Mouse (Mus musculus) layer of hippocampus, postnatal 14 days (tissue): ENCODE data around the gene Clstn2. TPM values are rescaled to one million over a fixed set of nuclear protein-coding genes. Genes with fewer than 3 reads are reported as not detected.

Experiments
- DNase-seq, 2 experiments: peaks; one replicate each; pipeline ENCODE4 v3.0.0; 2021 to 2022; ENCODE audit warnings: low spot score in 2 of 2, mixed read lengths in 1 of 2
- long read RNA-seq, 2 experiments: library from polyadenylated mRNA; stranded (forward); transcript quantifications; one replicate each; pipeline ENCODE4 v2.0.0; 2021
- total RNA-seq, 2 experiments: library from RNA; stranded (reverse); gene quantifications; 2 replicates each; pipeline ENCODE4 v1.2.3; 2021

Gene Clstn2
- 100 to 1,000 TPM; 152 to 159 TPM for total RNA-seq
- long read RNA-seq, experiment 1, partial matches to known transcripts: 6 of 19 reads
- long read RNA-seq, experiment 1, other reads (novel, unspliced or antisense): 13 of 19 reads
- long read RNA-seq, experiment 2, partial matches to known transcripts: 17 of 37 reads
- long read RNA-seq, experiment 2, other reads (novel, unspliced or antisense): 20 of 37 reads

DNA sequence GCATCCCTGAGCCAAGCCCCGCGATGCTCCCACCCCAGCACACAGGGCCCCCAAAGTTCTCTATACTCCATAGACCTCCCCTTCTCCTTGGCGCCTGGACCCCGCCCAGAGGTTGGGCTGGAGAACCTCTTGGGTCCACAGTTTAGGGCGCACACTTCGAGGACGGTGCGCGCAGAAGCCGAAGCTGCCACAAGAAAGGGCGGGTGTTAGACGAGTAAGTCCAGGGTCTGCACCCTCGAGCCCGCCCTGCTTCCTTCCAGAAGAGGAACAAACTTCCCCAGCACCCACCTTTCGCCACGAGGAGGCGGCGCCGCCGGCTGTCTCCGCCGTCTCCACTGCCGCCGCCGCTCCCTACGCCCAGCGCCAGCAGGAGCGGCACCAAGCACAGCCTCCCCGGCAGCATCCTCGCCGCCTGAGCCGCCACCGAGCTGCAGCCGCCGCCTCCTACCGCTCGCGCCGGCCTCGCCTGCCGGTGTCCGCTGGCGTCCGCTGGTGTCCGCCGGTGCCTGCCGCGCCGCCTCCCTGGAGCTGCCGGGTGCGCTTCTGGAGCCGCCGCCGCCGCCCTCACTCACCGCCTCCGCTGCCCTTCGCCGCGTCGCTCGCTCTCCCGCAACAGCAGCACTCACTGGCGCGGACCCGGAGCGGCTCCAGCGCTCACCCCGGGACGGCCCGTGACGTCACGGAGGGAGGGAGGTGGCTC is at the start of gene Clstn2:
TSS of gene Clstn2 (minus strand) at position 609 of the 700 bp plus-strand sequence.
- peak; percentile 37 to 66 for DNase-seq

DNA sequence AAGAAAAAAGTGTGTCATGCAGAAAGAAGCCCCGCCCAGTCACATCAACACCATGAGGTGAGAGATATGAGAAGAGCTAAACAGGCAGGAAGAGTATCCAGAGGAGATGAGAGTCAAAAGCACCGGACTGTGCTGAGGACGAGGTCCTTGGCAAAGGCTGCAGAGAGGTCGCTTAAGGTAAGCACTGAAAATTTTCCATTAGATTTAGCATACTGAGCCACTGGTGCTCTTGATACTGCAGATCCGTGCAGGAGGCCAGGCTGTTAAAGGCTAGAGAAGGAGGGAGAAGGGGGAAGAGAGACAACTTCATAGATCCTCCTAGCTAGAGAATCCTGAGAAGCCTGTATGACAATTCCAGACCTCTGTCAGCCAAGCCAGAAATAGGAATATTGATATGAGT is 34.8 kb upstream of the Clstn2 start:
- DNase-seq: no peak

DNA sequence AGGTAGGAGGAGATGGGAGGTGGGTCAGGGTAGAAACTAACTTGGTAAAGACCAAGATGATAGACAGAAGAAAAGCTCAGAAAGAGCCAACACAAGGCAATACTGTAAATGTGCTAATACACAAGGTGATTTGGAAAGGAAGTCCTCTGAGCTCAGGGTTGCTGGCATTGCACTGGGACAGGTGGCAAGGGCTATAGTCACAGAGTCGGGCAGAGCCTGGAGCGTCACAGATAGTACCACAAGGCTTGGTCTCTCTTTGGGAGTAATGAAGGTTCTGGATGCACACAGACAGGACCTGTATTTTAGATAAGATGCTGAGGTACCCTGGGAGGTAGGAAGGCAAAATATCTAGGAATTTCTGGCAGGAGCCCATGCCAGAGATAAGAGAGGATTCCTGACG is 28.7 kb upstream of the Clstn2 start:
- no peak for DNase-seq

DNA sequence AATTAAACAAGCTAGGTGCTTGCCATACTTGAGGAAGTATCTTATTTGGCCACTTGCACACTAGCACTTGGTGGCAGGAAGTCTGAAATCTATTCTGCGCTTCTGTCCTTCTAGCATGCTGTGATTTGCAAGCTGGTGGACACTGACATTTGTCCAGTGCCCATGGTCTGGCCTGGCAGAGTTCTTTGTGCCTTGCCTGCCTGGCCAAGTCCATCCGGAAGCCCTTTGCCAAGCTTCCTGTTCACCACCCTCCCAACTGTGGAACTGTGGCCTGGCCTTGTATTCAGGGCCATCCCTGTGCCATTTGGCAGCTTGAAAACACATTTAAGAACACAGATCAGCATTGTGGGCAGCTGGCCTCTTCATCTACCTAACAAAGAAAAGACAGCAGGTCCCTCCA is 24.3 kb upstream of the Clstn2 start:
- peak in 1 of 2 experiments; percentile 11 for DNase-seq

DNA sequence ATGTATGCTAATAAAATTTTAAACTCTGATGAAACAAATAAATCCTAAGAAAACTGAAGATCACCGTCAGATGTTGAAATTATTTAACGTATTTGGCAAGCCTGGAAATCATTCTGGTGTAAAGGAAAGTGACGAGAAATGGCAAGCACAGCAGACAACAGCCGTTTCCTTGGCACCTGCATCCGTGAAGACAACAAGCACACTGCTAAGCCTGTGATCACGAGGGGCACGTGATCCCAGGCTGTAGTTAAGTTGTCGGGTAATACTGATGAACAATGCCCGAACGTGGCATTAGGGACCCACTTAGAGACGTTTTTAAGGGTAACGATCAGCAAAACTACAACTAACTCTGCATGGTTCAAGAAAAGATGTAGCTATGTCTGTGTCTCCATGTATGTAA is 18.4 kb upstream of the Clstn2 start:
- no peak for DNase-seq

DNA sequence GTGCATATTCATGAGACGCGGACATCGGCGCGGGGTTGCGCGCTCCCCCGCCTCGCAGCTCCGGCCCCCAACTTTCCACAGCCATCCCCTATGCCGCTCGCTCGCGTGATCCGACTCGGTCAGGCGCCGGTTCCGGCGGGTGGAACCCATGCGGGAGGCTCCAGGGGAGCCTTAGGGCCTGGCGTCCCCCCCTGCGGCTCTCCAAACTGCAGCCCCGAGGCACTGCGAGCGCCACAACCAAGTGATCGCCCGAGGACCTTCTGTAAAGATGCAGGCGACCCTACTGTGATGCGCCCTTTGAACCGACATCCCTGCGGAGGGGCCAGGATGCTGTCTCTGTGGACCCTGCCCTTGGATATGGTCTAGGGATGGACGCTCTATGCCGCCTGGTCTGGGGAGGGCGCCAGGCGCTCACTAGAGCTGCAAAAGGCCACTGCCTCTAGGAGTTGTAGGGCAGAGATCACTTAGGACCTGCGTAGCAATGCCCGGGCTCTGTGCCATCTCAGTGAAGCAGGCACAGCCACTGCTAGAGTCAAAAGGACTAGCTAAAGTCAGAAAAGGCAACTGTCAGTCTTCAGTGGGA is 383 bp upstream of the Clstn2 start:
- DNase-seq: peak; percentile 33 to 71

DNA sequence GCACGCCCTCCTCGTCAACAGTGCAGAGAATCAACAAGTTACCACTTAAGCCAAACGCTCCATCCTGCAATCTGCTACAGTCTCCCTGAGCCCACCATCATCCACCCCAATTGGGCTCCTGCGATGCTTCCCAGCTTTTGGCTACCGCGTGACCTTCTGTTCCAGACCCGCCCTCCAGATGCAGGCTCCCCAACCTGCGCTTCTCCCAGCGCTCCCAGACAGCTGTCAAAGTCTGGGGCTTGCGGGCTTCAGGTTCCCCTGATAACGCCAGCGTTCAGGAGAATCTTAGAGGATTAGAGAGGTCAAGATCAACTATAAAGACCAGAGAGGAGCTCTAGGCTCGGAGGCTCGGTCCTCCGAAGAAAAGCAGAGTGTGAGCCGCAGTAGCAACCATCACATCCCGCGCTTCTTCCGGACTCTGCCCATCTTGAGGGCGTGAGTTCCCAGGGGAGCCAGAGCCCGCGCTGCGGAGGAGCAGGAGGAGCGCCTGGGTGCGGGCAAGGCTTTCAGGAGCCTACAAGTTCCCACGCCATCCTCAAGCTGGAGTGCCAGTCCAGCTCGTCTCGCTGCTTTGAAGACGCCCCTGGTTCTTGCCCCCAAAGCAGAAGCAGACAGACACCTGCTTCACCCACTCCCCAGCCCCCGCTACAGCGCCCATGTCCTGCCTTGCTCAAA is 946 bp downstream of the Clstn2 start:
- DNase-seq: peak in 1 of 2 experiments; percentile 22

DNA sequence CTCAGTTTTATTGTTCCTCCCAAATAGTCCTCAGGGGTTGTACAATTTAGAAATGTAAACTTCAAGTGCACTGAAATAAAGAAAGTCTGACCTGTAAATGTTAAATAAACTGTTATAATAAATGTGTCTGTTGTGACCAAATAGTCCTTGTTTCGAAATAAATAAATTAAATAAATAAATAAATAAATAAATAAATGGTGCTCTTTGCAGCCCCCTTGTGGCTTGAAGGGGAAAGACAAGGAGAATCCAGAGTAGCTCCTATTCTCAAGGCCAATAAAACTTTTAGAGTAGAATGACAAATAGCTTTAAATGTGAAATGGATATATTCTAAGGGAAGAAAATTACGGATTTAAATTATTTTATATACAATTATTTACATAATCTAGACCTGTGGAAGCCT is 2.3 kb downstream of the Clstn2 start:
- peak; percentile 44 to 70 for DNase-seq

DNA sequence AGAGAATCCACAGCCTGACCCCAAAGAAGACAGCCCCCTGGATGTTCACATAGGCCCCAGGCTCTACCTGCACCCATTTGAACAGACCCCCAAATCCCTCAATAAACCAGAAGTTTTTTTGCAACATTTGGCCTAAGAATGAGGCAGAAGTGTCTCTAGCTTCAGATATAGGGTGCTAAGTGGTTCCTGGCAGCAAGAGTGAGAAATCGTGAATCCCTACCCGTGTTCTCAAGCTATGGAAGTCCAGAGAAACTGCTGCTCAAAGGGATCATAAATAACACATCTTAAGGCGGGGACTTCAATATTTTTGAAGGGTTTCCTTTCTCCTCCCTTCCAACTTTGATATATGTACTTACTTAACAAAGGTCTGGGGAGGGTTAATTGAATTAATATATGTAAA is 7.4 kb downstream of the Clstn2 start:
- DNase-seq: no peak

DNA sequence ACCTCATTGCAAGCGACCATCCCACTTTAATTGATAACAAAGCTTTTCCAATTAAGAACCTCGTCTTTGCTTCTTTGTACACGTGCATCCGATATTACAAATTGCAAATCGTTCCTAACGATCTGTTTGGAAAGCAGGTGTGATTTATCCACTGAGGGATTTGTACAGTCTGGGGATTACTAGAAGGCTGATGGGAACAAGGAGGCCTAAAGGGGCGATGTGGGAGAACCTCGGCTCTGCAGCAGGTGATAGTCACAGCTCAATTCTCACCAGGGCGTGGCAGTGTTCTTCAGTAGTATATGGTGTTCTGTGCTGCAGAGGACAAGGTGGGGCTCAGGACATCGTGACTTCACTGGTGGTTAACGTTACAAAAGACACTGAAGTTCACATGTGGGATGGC is 9.9 kb downstream of the Clstn2 start:
- DNase-seq: no peak

DNA sequence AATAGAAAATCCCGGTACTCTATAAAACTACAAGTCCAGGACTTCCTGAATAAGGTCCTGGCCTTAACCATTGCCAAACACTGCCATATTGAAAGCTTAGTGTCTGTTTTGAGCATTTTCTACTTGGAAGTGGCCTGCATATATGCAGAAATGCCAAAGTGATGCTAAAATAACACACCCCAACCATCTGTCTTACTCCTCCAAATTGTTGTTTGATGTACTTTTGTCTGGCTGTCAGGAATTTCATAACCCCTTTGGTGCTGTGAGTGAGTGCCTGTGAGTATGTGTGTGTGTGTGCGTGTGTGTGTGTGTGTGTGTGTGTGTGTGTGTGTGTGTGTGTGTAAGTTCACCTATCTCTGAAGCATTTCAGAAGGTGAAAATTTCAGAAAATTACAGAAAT is 13.1 kb downstream of the Clstn2 start:
- no peak for DNase-seq

DNA sequence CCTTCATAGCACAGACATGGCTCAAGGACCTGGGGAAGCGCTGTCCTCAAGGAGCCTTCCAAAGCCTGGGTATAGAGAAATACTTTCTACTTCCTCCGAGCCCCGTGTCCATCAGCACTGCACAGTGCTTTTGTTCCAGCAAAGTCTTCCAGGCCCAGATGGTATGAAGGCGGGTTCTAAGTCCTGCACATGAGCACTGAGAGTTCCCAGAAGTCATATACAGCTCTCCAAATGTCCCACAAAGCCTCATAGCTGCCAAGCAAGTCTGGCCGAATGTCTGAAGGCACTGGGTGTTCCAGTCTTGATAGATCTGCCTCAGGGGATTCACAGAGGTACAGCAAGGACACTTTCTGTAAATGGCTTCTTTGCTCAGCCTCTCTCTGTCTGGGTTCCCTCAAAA is 14.3 kb downstream of the Clstn2 start:
- DNase-seq: peak in 1 of 2 experiments; percentile 41

DNA sequence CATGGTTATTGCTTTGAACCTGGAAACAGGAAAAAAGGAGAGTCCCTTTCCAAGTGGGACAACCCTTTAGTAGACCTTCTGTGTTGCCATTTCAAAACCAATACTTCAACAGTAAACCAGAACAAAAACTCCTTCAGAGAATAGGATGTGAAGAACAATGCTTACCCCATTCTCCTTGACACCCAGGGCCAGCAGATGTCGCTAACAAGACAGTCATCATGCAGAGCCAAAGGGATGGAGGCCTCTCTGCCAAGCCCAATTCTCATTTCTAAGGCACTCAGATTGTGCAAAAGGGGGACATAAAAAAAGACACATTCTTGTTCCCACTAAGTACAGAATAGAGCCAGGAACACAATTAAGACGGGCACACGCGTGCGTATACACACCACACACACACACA is 16.4 kb downstream of the Clstn2 start:
- DNase-seq: no peak

DNA sequence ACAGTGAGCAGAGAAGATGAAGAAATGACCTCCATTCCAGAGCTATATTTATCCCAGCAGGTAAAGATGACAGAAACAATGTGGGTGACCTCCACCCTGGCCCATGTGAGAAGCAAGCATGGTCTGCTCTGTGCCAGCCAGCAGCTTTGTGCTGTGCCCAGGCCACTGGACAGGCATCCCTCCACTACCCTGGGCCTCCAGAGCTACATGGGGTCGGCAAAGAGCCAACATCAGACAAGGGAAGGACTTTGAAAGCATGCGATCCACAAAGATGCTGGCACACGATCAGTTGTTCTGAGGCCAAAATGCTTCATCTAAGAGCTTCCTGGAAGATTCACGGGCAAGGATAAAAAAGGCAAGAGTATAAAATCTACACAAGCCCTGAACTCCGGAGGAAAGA is 36.6 kb downstream of the Clstn2 start:
- DNase-seq: no peak

DNA sequence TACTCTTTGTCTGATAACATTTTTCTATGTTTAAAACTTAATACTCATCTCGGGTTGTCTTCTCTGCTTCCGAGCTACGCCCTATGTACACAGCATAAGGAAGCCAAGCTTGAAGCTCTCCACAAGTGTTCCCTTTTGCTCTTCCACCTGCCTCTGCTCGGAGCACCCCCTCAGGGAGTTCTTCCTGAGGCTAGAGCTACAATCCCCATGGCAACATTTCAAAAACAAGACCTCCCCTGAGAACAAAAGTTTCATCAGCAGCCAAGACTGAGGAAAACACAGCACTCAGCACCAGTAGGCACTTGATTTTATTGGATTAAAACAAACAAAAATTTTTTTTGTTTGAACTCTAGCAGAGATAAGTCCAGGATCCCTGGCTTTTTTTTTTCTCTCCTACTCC is 37.3 kb downstream of the Clstn2 start:
- no peak for DNase-seq

DNA sequence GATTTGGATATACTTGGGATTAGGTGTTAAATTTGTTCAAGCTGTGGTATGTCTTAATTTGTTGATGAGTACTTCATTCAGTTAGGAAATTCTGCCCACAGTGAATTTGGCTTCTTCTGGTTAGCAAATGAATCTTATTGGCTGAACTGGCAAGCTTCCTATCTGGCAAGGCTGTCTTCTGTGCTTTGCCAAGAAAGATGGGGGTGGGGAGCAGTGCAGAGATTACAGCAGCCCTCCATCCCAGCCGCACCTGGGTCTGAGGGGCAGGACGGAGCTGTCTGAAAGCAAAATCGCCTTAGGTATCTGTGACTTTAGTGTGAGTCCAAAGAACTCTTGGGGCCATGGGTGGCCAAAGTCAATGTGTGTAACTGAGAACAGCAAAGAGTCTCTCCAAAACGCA is 40.9 kb downstream of the Clstn2 start:
- peak in 1 of 2 experiments; percentile 37 for DNase-seq

DNA sequence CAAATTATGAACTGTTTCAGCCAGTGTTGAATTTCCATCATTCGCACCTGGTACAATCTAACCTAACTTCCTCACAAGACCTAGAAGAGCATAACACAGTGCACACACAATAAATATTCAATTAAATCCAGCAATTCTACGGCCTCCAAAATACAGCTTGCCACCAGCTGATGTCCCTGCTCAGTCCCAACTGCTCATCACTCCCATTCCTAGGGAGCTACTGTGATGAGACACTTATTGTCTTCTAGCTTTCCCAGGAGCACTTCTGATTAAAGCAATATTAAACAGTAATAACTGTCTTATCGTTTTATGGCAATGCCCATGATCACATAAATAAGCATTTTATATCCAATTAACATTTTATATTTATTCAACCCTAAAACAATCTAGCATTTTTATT is 55.6 kb downstream of the Clstn2 start:
- DNase-seq: no peak

DNA sequence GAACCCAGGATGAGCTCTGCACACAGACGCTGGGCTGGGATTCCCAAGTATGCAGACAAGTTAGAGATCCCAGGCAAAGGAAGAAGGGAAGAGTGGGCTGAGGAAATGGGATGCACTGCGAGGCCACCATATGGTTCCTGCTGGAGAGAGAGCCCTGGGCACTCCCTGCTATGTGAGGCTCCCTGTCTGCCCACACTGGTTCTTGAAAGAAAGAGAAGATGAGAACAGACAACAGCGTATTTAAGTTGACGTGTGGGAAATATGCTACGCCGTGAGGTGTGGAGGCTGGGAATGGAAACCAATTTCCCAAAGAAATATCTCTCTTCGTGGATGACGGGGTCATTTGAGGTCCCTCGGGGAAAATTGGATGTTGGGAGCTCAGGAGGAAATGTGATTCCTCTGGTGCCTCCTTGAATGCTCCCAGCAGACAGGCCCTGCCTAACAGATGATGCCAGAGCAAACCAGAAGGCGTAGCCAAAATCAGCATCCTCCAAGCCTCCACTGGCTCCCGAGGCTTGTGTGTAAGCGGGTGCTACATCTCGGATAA is 58.1 kb downstream of the Clstn2 start:
- DNase-seq: peak in 1 of 2 experiments; percentile 31

DNA sequence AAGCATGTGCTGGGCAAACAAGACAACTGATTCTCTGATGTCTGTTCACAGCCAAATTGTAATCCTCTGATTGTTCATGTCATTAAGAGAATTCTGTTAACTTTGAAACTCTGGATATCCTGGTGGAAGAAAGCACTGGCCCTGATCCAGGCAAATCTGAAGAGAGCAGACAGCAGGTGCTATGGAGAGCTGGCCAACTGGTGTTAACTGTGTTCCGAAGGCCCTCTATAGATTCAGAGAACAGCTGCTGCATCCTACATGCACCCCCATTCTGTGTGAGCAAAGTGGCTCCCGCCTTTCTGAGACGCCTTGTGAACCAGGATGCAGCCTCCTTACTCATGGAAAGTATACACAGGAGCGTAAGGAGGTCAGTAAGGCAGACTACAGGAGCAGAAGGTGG is 66.3 kb downstream of the Clstn2 start:
- peak; percentile 32 to 60 for DNase-seq

DNA sequence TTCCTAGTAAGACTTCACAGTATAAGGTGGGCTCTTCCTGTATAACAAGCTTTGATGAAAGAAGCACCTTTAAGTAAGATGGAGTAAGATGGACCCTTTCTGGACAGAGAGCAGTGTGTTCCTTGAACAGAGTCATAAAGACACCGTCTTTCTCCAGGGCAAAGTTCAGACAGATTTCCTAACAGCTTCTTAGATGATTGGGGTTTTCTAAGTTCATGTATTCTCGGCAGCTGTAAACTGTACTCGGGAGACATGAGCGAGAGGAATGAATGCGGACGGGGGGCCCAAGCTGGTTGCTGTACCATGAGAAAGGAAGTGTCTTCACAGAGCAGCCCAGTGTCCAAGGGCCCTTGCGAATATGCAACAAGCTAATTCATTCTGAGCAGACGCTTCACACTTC is 75.5 kb downstream of the Clstn2 start:
- DNase-seq: no peak

DNA sequence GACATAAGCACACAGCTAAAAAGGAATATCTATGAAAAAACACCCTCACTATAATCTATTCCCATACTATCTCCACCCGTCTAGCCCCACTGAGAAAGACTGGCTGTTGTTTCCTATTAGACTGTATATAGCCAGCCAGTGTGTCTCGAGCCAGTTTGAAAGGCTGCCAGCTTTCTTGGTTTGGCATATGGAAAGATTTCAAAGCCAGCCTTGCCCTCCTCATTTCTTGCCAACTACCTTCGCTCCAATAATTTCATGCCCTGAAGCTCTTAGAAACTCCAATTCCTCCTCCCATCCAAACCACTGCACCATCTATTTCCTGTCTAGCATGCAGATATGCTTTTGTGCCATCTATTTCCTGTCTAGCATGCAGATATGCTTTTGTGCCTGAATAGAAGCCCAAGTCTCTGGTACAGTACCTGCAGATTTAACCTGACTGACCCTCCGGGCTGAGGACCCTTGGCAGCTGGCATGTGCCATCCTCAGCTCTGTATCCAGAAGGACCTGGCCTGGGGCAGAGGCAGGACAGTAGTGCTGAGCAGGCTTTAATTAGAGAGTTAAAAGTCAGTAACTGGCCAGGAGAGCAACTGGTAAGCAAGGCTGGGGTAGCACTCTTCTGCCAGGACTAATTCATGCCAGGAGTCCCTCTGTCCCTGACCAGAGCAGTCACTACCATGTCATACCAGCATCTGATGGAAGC is 76.4 kb downstream of the Clstn2 start:
- DNase-seq: peak in 1 of 2 experiments; percentile 40
